Mouse (Mus musculus): ENCODE data around the gene Msmo1.

DNA sequence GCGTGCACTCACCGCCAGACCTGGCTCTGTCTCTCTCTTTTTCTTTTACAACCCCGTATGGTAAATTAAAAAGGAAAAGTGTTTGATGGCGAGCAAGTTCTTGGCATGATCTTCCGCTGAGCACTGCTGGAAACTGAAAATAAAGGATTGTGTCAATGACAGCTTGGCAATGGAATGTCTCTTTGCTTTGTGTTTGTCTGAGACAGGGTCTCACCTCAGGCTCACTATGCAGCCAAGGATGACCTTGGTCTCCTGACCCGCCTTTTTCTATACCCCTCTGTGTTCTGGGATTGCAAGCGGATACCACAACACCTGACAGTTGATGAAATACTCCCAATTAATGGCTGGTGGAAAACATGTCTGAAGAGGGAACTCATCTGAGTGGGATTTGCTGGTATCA lies 36.0 kb upstream of the Msmo1 start:
- no peak for TF ChIP-seq CTCF (IDR thresholded peaks at IDR 0.05; ENCODE audit: low read depth)
- no peak for TF ChIP-seq EP300 (IDR thresholded peaks at IDR 0.05; ENCODE audit: low read depth)
